Mouse (Mus musculus) c-Kit-positive CD71-positive TER-119-positive erythroid progenitor cells, embryonic 14.5 days (primary cell): ENCODE data around the gene Gpx2.
A peak's percentile ranks its signal among the peaks of the same experiment; 100 is the strongest.

Source experiments
- DNase-seq: peaks from one replicate; pipeline ENCODE4 v3.0.0-alpha.2; 2013; ENCODE audit warnings: low spot score

Gpx2 gene

DNA sequence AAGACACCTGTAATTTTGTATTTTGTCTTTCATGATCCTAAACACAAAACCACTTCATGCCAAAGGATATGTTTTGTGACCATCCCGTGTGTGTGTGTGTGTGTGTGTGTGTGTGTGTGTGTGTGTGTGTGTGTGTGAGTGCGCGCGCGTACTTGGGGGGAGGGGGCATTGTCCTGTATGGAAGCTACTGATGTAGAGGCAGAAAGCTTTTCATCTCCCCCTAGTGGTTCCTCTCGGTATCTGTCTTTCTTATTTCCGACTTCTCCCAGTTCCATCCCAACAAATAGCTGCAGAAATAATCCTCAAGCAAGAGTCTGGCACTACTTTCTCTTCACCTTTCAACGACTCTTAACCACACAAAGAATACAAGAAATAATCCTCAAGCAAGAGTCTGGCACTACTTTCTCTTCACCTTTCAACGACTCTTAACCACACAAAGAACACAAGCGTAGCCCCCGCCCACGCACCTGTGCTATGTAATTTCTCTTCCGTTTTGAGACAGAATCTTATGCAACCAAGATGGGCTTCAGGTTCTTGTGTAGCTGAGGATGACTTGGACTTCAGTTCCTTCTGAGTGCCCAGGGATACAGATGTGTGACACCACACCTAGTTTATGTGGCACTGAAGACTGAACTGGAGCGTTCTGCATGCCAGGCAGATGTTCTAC, 42.6 kb downstream of the Gpx2 start:
- DNase-seq: peak; percentile 56

GRCm38 (mm10) chr12:76750866-76751459, 44.4 kb downstream of the Gpx2 start:
- no peak for DNase-seq
